Comparison of ENCODE assay signal across 34 mouse cellular contexts in genomic region chr3:52003663-52004062, GRCm38 (mm10).
"Had no signal": no experiment of that assay in that cellular context is flagged by ENCODE, and none has a peak within 500 bp of the region (broad histone marks: within the 10 kb centered on the region; RNA-seq: fewer than 3 reads in every experiment).

No protein-coding gene starts in this region.

- H3K9me3 ChIP-seq: heart, embryonic 12.5 days; heart, embryonic 13.5 days; heart, embryonic 15.5 days; hindbrain, embryonic 10.5 days; hindbrain, embryonic 12.5 days; hindbrain, embryonic 13.5 days; hindbrain, embryonic 15.5 days; intestine, embryonic 15.5 days; kidney, embryonic 15.5 days had no signal

- H3K4me3 ChIP-seq: heart, embryonic 12.5 days; heart, embryonic 13.5 days; heart, embryonic 15.5 days; hindbrain, embryonic 10.5 days; hindbrain, embryonic 12.5 days; hindbrain, embryonic 13.5 days; hindbrain, embryonic 15.5 days; intestine, embryonic 15.5 days; kidney, embryonic 15.5 days; layer of hippocampus, adult 2 months had no signal

- H3K27me3 ChIP-seq: heart, embryonic 12.5 days; heart, embryonic 13.5 days; heart, embryonic 15.5 days; hindbrain, embryonic 12.5 days; hindbrain, embryonic 13.5 days; hindbrain, embryonic 15.5 days; intestine, embryonic 15.5 days; kidney, embryonic 15.5 days had no signal

- H3K9ac ChIP-seq: heart, embryonic 12.5 days; heart, embryonic 13.5 days; heart, embryonic 15.5 days; hindbrain, embryonic 12.5 days; hindbrain, embryonic 13.5 days; hindbrain, embryonic 14.5 days; hindbrain, embryonic 15.5 days; intestine, embryonic 15.5 days; kidney, embryonic 15.5 days had no signal

- DNase-seq: heart, postnatal 10 days; heart, postnatal 14 days; heart, postnatal 36 days; heart, postnatal 4 days; kidney, adult 11 months; kidney, adult 18-20 months; kidney, adult 2 months; kidney, adult 8-10 months; kidney, adult 9 months; kidney, postnatal 10 days; kidney, postnatal 14 days; kidney, postnatal 25 days; kidney, postnatal 36 days; kidney, postnatal 4 days; layer of hippocampus, adult 9-11 months; layer of hippocampus, postnatal 36 days had no signal

- H3K36me3 ChIP-seq: heart, embryonic 12.5 days; heart, embryonic 13.5 days; heart, embryonic 15.5 days; hindbrain, embryonic 10.5 days; hindbrain, embryonic 12.5 days; hindbrain, embryonic 13.5 days; hindbrain, embryonic 15.5 days; intestine, embryonic 15.5 days; kidney, embryonic 15.5 days had no signal

- ATAC-seq: hindbrain, embryonic 16.5 days; hindbrain, postnatal 0 days; inflammation-experienced regulatory T-cells, adult 6 months; intestine, embryonic 15.5 days; intestine, embryonic 16.5 days; intestine, postnatal 0 days had no signal

- H3K4me2 ChIP-seq: heart, embryonic 11.5 days; heart, embryonic 12.5 days; heart, embryonic 13.5 days; heart, embryonic 15.5 days; hindbrain, embryonic 12.5 days; hindbrain, embryonic 13.5 days; hindbrain, embryonic 14.5 days; hindbrain, embryonic 15.5 days; intestine, embryonic 15.5 days; kidney, embryonic 15.5 days had no signal

- H3K27ac ChIP-seq: heart, embryonic 13.5 days; heart, embryonic 15.5 days; hindbrain, embryonic 10.5 days; hindbrain, embryonic 12.5 days; hindbrain, embryonic 13.5 days; hindbrain, embryonic 14.5 days; hindbrain, embryonic 15.5 days; hindbrain, postnatal 0 days; intestine, embryonic 15.5 days; kidney, embryonic 15.5 days; kidney, postnatal 0 days; layer of hippocampus, adult 2 months had no signal
